Mouse (Mus musculus): Measurements from ENCODE around the gene Pwp2. TPM values are rescaled to one million over a fixed set of nuclear protein-coding genes. Genes with fewer than 3 reads are reported as not detected.
"Not testable (repeated sequence)": the region's sequence is repeated elsewhere in the genome, so short reads cannot be mapped to it uniquely, and the experiment has no call there.

The Pwp2 gene
- polyA plus RNA-seq, 1 experiment from 2014 or later = 14.2 TPM

DNA sequence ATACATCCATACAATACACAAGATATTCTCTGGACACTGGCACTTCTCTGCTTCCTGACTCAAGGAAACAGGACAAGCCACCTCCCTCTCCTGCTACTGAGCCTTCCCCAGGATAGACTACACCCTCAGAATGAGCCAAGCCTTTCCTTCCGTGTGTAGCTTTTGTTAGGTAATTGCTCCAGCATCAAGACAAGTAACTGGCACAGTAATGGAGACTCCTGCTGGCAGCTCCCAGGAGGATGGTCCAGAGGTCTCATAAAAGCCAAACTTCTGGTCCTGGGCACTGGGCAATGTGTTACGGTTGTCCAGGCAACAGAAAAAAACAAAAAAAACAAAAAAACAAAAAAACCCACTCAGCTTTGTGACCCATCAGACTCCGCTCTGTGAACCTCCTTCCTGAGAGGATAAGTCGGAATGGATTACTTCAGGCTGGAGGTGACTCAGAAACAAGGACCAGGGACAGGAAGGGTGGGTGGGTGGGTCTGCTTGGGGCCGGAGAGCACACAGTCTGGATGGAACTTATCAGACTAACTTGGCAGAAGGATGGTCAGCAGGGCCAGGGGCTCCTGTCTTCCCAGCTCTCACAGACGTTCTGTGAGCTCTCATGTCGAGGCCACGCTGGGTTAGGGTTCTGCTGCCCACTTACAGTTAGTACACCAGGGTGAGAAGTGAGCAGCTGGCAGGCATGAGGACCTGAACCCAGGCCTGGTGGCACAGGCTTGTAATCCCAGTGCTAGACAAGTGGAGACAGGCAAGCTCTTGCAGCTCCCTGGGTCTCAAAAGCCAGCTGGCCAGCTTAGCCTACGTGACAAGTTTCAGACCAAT lies 57.7 kb downstream of the Pwp2 start:
- WGBS = 58% methylated on average over 9 of the region's 9 CpGs
- Histone ChIP-seq H3K9ac (no peak overlapping the region), H3K4me2 (no peak overlapping the region), H3K4me3 (no peak overlapping the region), H3K9me3 (replicated peaks) (no peaks in the 10 kb centered on the region), H3K27ac (ENCODE audit: poor library complexity, severe bottlenecking) (no peak overlapping the region), H3K4me1 (replicated peaks) (peaks cover 14% of the 10 kb centered on the region), H3K36me3 (no peaks in the 10 kb centered on the region), H3K27me3 (replicated peaks) (peaks cover 15% of the 10 kb centered on the region)
- peak; percentile 69 for ATAC-seq (ENCODE audit: insufficient number of reproducible peaks, low FRiP score)

DNA sequence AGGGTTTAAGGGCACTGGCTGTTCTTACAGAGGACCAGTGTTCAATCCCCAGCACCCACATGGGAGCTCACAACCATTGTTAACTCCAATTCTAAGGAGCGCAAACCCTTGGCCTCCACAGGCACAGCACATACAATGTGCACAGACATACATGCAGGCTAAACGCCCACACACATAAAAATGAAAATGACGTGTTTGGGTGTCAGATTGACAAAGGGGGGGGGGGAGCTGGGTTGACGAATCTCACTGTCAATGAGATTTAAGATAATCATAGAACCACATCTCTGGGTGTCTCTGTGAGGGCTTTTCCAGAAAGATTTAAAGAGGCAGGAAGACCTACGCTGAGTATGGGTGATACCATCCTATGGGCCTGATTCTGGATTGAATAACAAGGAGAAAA lies 58.6 kb downstream of the Pwp2 start:
- Histone ChIP-seq H3K36me3 (no peaks in the 10 kb centered on the region), H3K9me3 (replicated peaks) (no peaks in the 10 kb centered on the region), H3K9ac (no peak overlapping the region), H3K4me3 (no peak overlapping the region), H3K27ac (ENCODE audit: poor library complexity, severe bottlenecking) (0 out of 2 replicates have a peak overlapping the region, but pooled peaks have one; percentile 6), H3K4me2 (no peak overlapping the region), H3K27me3 (replicated peaks) (peaks cover 15% of the 10 kb centered on the region), H3K4me1 (replicated peaks) (peaks cover 14% of the 10 kb centered on the region)
- 83% methylated on average over 5 of the region's 5 CpGs for WGBS
- no peak for ATAC-seq (ENCODE audit: insufficient number of reproducible peaks, low FRiP score)

DNA sequence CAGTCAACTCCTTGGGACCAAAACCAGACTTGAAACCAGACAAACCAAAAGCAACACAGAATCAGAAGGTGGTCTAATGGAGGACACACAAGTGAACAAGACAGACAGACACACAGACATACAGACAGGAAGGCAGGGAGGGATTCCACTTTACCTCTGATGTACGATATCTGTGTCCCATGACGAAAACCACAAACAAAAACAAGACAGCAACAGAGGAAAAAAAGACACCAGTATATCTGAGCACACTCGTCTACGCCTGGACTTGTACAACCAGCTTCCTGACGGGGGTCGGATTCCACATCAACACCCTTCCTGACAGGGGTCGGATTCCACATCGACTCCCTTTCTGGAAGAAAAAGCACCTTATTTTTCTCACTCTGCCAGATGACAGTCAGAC lies 59.9 kb downstream of the Pwp2 start:
- not testable (repeated sequence) for ATAC-seq (ENCODE audit: insufficient number of reproducible peaks, low FRiP score); H3K27ac ChIP-seq (ENCODE audit: poor library complexity, severe bottlenecking)

GRCm38 (mm10) chr10:78124137-78124536 lies 60.8 kb downstream of the Pwp2 start:
- 38% methylated on average over 6 of the region's 6 CpGs for WGBS
- H3K4me1 ChIP-seq (replicated peaks) = peaks cover 14% of the 10 kb centered on the region
- ATAC-seq (ENCODE audit: insufficient number of reproducible peaks, low FRiP score); H3K27me3 ChIP-seq (replicated peaks); H3K36me3 ChIP-seq; H3K4me2 ChIP-seq; H3K9ac ChIP-seq; H3K27ac ChIP-seq (ENCODE audit: poor library complexity, severe bottlenecking); H3K4me3 ChIP-seq; H3K9me3 ChIP-seq (replicated peaks): not testable (repeated sequence)

More for the DNA sequence above, 59.9 kb downstream of the Pwp2 start:
- H3K9ac ChIP-seq; H3K4me3 ChIP-seq; H3K27me3 ChIP-seq (replicated peaks); H3K36me3 ChIP-seq; H3K4me2 ChIP-seq; H3K9me3 ChIP-seq (replicated peaks): not testable (repeated sequence)
- H3K4me1 ChIP-seq (replicated peaks) = peaks cover 14% of the 10 kb centered on the region
- WGBS = 37% methylated on average over 8 of the region's 8 CpGs

Other genes with a start within 250 kb of the Pwp2 start
- 0.19 and 0.32 TPM in 2 replicates for gene Trpm2, start 214.6 kb downstream of the Pwp2 start, polyA plus RNA-seq (2016; fragmentation: Nextera tagmentation; extraction: Ambion mirVana)
- gene 1810043G02Rik, start 206.6 kb downstream of the Pwp2 start, polyA plus RNA-seq (2016; fragmentation: Nextera tagmentation; extraction: Ambion mirVana) = 14.8 and 15.6 TPM in 2 replicates
- gene Pfkl, start 175.1 kb downstream of the Pwp2 start, polyA plus RNA-seq (2016; fragmentation: Nextera tagmentation; extraction: Ambion mirVana) = 220 and 226 TPM in 2 replicates
- gene Dnmt3l, start 143.2 kb downstream of the Pwp2 start, polyA plus RNA-seq (2016; fragmentation: Nextera tagmentation; extraction: Ambion mirVana) = not detected in 2 replicates
- gene Aire, start 141.5 kb downstream of the Pwp2 start, polyA plus RNA-seq (2016; fragmentation: Nextera tagmentation; extraction: Ambion mirVana) = 0.42 TPM in 1 of 2 replicates, not detected in the other
- gene Icosl, start 115.8 kb downstream of the Pwp2 start, polyA plus RNA-seq (2016; fragmentation: Nextera tagmentation; extraction: Ambion mirVana) = 1.5 and 1.6 TPM in 2 replicates
- gene D10Jhu81e, start 15.4 kb downstream of the Pwp2 start, polyA plus RNA-seq (2016; fragmentation: Nextera tagmentation; extraction: Ambion mirVana) = 38.0 and 38.7 TPM in 2 replicates
- 14.5 and 16.1 TPM in 2 replicates for gene Trappc10, start 59.5 kb upstream of the Pwp2 start, polyA plus RNA-seq (2016; fragmentation: Nextera tagmentation; extraction: Ambion mirVana)
- gene Agpat3, start 167.3 kb upstream of the Pwp2 start, polyA plus RNA-seq (2016; fragmentation: Nextera tagmentation; extraction: Ambion mirVana) = 46.1 and 48.7 TPM in 2 replicates
- 232 and 254 TPM in 2 replicates for gene Rrp1, start 227.9 kb upstream of the Pwp2 start, polyA plus RNA-seq (2016; fragmentation: Nextera tagmentation; extraction: Ambion mirVana)
- 119 and 123 TPM in 2 replicates for gene Cstb, start 240.5 kb upstream of the Pwp2 start, polyA plus RNA-seq (2016; fragmentation: Nextera tagmentation; extraction: Ambion mirVana)

All from heart, embryonic 12.5 days (tissue).